Mouse (Mus musculus) forebrain, embryonic 10.5 days (tissue): Measurements from ENCODE around the gene Rbpj. TPM values are rescaled to one million over a fixed set of nuclear protein-coding genes. Genes with fewer than 3 reads are reported as not detected.

Experiments used
- DNase-seq: peaks from one replicate; pipeline ENCODE4 v3.0.0-alpha.2; 2017; ENCODE audit warnings: low spot score; ENCODE audit errors: extremely low spot score
- H3K27ac ChIP-seq: fragments of 300-500 bp; sonication (generic); 2 replicates; pipeline ENCODE4 v1.5.1; 2016; ENCODE audit warnings: mild to moderate bottlenecking
- H3K27me3 ChIP-seq: fragments of 300-500 bp; sonication (generic); 2 replicates; pipeline ENCODE4 v1.6.1; 2016; ENCODE audit warnings: mild to moderate bottlenecking; ENCODE audit not compliant: poor library complexity, severe bottlenecking
- H3K36me3 ChIP-seq: fragments of 300-500 bp; sonication (generic); replicated peaks from 2 replicates; pipeline ENCODE4 v1.6.1; 2016; ENCODE audit warnings: mild to moderate bottlenecking, moderate library complexity
- H3K4me1 ChIP-seq: fragments of 300-500 bp; sonication (generic); 2 replicates; pipeline ENCODE4 v1.6.1; 2016
- H3K4me3 ChIP-seq: fragments of 300-500 bp; sonication (generic); 2 replicates; pipeline ENCODE4 v1.5.1; 2016; ENCODE audit warnings: mild to moderate bottlenecking, moderate library complexity
- H3K9me3 ChIP-seq: fragments of 300-500 bp; sonication (generic); 2 replicates; pipeline ENCODE4 v1.6.1; 2016; ENCODE audit warnings: mild to moderate bottlenecking, moderate library complexity
- WGBS: fragments of 180-500 bp; shearing (Covaris S2); methylation state at CpG from one replicate; pipeline ENCODE4 v1.1.7; 2016; 5-methylcytosine and 5-hydroxymethylcytosine counted together
- polyA plus RNA-seq: library from polyadenylated mRNA; unstranded; fragments of >200 nt; fragmentation: Nextera tagmentation; extraction: Ambion mirVana; gene quantifications from 2 replicates; pipeline ENCODE4 v1.2.1, GENCODE M21; 2016

The Rbpj gene
- polyA plus RNA-seq, 1 experiment from 2014 or later = 44.0 TPM

GRCm38 (mm10) chr5:53452920-53453319, 13.0 kb upstream of the Rbpj start:
- Histone ChIP-seq H3K36me3 (no peaks in the 10 kb centered on the region), H3K27ac (no peak overlapping the region), H3K9me3 (no peaks in the 10 kb centered on the region), H3K27me3 (no peaks in the 10 kb centered on the region), H3K4me3 (no peak overlapping the region), H3K4me1 (no peaks in the 10 kb centered on the region)
- no peak for DNase-seq
- WGBS = 78% methylated on average over 3 of the region's 3 CpGs

- no peak for DNase-seq
- Histone ChIP-seq H3K27me3 (no peaks in the 10 kb centered on the region), H3K36me3 (no peaks in the 10 kb centered on the region), H3K9me3 (no peaks in the 10 kb centered on the region), H3K4me3 (no peak overlapping the region), H3K4me1 (no peaks in the 10 kb centered on the region), H3K27ac (no peak overlapping the region)
- WGBS = 92% methylated on average over 9 of the region's 9 CpGs
Observed at GRCm38 (mm10) chr5:53454706-53455105, 11.2 kb upstream of the Rbpj start.

- Histone ChIP-seq H3K27me3 (no peaks in the 10 kb centered on the region), H3K4me3 (no peak overlapping the region), H3K9me3 (no peaks in the 10 kb centered on the region), H3K27ac (no peak overlapping the region), H3K36me3 (no peaks in the 10 kb centered on the region), H3K4me1 (no peaks in the 10 kb centered on the region)
- no peak for DNase-seq
- 92% methylated on average over 5 of the region's 5 CpGs for WGBS
Observed at GRCm38 (mm10) chr5:53455459-53455858, 10.5 kb upstream of the Rbpj start.

GRCm38 (mm10) chr5:53460196-53460595, 5.8 kb upstream of the Rbpj start:
- no peak for DNase-seq
- Histone ChIP-seq H3K9me3 (no peaks in the 10 kb centered on the region), H3K4me3 (no peak overlapping the region), H3K4me1 (no peaks in the 10 kb centered on the region), H3K27me3 (no peaks in the 10 kb centered on the region), H3K36me3 (no peaks in the 10 kb centered on the region), H3K27ac (no peak overlapping the region)
- 78% methylated on average over 5 of the region's 5 CpGs for WGBS

DNA sequence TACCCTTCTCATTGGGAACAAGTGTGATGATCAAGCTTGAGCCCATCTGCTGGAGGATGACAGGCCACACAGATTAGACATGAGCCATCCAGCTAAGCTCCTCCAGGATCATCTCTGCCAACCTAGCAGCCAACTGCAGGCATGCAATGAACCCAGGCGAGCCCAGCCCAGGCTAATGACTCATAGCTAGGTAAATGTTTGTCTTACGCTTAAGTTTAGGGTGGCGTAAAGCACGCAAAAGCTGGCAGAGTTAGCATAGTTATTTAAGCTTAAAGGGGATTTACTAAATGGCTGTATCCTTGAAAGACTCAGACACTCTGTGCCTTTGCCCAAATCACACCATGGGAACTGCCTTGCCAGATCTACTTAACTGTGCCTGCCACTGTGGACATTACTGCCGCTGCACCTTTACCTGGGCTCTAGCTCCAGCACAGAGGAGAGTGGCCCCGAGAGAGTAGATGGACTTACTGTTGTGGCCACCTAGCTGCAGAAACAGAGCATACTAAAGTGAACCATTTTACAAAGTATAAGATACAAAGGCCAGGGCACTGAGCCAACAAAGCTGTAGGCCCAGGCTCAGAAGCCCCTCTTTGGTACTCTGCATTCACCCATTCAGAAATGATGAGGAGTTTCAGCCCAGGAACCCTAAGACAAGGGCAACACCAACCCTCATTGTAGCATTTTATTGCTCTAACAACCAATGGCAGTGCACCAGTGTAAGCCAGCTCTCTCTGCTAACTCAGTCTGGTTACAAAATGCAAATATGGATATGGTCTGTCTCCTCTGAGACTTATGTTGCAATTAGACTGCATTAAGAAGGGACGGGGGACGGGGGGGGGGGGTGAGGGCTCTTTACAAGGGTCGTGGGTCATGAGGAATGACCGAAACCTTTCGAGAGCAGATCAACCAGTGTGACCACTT, 2.6 kb upstream of the Rbpj start:
- Histone ChIP-seq H3K36me3 (no peaks in the 10 kb centered on the region), H3K4me3 (no peak overlapping the region), H3K27ac (no peak overlapping the region), H3K27me3 (peaks cover 15% of the 10 kb centered on the region), H3K4me1 (no peaks in the 10 kb centered on the region), H3K9me3 (no peaks in the 10 kb centered on the region)
- 90% methylated on average over 11 of the region's 11 CpGs for WGBS
- no peak for DNase-seq

DNA sequence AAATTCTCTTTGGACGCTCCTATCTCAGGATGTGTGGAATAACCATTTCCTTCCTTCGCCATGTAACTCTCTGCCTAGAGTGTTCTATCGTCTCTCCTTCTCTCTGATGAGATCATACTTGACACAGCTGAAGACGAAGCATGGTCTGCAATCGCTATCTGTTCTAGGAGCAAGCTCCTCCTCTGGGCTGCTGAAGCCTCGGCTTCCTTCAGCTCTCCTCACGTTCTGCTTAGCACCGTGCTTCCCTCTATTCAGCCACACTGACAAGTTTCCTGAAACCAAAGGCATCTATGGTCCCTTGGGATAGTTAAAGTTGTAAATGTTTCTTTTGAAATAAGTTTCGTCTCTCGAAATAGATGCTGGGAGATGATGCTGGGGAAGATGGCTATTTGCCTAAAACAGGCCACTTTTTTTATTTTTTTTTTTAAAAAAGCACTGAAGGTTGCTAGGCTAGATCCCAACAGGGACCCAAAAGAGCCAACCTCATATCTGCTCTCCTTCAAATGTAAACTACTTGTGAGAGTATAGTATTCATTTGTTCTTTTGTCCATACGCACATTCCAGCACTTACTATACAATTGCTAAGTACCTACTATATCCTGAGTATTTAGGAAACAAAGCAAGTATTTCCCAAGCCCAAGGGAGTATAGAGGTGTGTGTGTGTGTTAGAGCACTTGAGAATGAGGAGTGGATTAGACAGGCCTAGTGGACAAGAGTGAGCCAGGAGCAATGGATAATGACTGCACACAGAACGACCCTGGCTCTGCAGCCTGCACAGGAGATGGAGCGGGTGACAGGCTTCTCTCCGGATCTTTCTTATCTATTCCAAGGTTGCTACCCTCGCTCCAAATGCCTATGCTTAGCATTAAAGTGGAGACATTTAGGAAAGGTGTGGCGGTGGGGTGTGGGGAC, 726 bp downstream of the Rbpj start:
- H3K27ac ChIP-seq = no peak overlapping the region
- H3K9me3 ChIP-seq = no peaks in the 10 kb centered on the region
- no peaks in the 10 kb centered on the region for H3K36me3 ChIP-seq
- WGBS = 81% methylated on average over 16 of the region's 16 CpGs
- peaks cover 27% of the 10 kb centered on the region for H3K27me3 ChIP-seq
- peaks cover 17% of the 10 kb centered on the region for H3K4me1 ChIP-seq
- H3K4me3 ChIP-seq = no peak overlapping the region
- DNase-seq = no peak

DNA sequence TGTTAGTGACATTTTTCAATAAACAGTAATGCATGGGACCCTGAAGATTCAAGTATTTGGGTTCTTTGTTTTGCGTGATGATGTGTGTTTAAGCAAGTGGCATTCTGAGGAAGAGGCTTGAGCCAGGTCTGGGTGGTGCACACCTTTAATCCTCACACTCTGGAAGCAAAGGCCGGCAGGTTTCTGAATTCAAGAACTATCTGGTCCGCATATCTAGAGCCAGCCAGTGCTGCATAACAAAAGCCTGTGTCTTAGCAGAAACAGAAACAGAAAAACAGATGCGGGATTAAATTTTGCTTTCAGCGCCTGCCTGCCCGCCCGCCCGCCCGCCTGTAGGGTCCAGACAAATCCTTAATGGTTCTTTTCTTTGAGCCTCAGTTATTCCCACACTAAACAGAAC, 1.6 kb downstream of the Rbpj start:
- Histone ChIP-seq H3K36me3 (no peaks in the 10 kb centered on the region), H3K4me3 (no peak overlapping the region), H3K9me3 (no peaks in the 10 kb centered on the region), H3K27me3 (peaks cover 27% of the 10 kb centered on the region), H3K4me1 (peaks cover 17% of the 10 kb centered on the region), H3K27ac (no peak overlapping the region)
- DNase-seq = no peak
- WGBS = 61% methylated on average over 9 of the region's 9 CpGs

GRCm38 (mm10) chr5:53468366-53468765, 2.4 kb downstream of the Rbpj start:
- Histone ChIP-seq H3K9me3 (no peaks in the 10 kb centered on the region), H3K27ac (no peak overlapping the region), H3K4me1 (peaks cover 17% of the 10 kb centered on the region), H3K27me3 (peaks cover 27% of the 10 kb centered on the region), H3K4me3 (no peak overlapping the region), H3K36me3 (no peaks in the 10 kb centered on the region)
- DNase-seq = no peak
- WGBS = 60% methylated on average over 8 of the region's 8 CpGs

- H3K27me3 ChIP-seq = peaks cover 27% of the 10 kb centered on the region
- peaks cover 21% of the 10 kb centered on the region for H3K4me1 ChIP-seq
- DNase-seq = no peak
- H3K9me3 ChIP-seq = no peaks in the 10 kb centered on the region
- H3K27ac ChIP-seq = no peak overlapping the region
- no peak overlapping the region for H3K4me3 ChIP-seq
- H3K36me3 ChIP-seq = no peaks in the 10 kb centered on the region
- 79% methylated on average over 6 of the region's 6 CpGs for WGBS
Observed at GRCm38 (mm10) chr5:53469098-53469776, 3.3 kb downstream of the Rbpj start.

GRCm38 (mm10) chr5:53469777-53470131, 3.8 kb downstream of the Rbpj start:
- Histone ChIP-seq H3K36me3 (no peaks in the 10 kb centered on the region), H3K27ac (no peak overlapping the region), H3K4me1 (peaks cover 25% of the 10 kb centered on the region), H3K9me3 (no peaks in the 10 kb centered on the region), H3K4me3 (no peak overlapping the region), H3K27me3 (peaks cover 27% of the 10 kb centered on the region)
- DNase-seq = no peak
- 59% methylated on average over 9 of the region's 9 CpGs for WGBS

DNA sequence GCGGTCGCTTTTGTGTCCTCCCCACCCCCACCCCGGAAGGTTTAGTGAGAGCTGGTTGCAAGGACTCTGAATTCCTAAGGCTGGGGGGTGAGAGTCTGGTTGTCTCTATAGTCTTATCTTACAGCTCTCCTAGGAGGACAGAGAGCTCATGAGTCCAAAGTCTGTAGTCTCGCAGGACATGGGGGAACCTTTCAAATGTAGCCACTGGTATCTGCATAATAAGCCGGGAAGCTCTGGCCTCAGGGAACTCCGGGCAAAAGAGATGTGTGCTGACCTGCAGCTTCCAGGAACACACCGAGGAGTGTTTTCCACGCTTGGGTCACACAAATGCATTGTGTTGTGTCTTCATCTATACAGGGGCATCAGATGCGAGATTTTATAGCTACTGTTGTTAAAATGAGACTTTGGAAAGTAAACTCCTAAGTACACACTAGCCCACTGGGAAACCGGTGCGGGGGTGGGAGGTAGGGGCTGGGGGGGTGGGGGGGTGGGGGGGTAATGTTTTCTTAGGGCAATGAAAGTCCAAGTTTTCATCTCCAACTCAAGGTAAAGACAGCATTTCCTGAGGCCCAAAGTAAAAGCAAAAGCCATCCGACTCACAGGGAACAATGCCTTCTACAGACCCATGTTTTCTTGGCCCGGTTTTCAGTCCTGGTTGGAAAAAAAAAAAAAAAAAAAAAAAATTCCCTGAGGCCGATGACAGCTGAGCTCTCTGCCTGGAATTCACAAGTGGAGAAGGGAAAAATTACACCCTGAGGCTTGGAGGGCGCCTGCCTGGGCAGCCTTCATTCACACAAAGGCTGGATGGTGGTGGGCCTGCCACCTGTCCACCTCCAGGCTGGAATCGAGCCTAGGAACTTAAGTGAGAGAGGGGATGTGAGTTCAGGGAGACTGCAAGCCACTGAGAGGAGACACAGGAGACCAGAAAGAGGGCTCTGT, 4.5 kb downstream of the Rbpj start:
- WGBS = 43% methylated on average over 16 of the region's 16 CpGs
- peaks cover 25% of the 10 kb centered on the region for H3K4me1 ChIP-seq
- no peak for DNase-seq
- H3K36me3 ChIP-seq = no peaks in the 10 kb centered on the region
- 0 out of 2 replicates have a peak overlapping the region, but pooled peaks have one; percentile 31 for H3K27ac ChIP-seq
- no peak overlapping the region for H3K4me3 ChIP-seq
- H3K9me3 ChIP-seq = no peaks in the 10 kb centered on the region
- H3K27me3 ChIP-seq = peaks cover 27% of the 10 kb centered on the region

DNA sequence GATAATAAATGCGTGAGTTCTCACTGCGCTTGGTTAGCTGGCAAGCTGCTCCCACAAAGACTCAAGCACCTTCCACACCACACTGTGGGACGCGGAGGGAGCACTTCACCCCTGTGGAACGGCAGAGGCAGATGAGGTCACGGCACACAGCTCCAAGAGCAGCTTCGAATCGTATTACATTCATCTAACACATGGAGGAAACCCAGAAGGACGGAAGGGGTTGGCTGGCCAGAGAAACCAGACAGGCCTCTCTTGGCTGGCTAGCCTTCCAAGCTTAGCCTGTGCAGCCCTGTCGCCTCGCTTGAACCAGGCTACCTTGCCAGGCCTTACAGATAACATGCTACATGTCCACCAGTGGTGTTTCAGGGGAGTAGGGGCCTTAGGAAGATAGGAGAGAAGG, 6.5 kb downstream of the Rbpj start:
- Histone ChIP-seq H3K9me3 (no peaks in the 10 kb centered on the region), H3K27ac (no peak overlapping the region), H3K36me3 (no peaks in the 10 kb centered on the region), H3K4me3 (no peak overlapping the region), H3K27me3 (peaks cover 21% of the 10 kb centered on the region), H3K4me1 (peaks cover 25% of the 10 kb centered on the region)
- DNase-seq = no peak
- WGBS = 85% methylated on average over 11 of the region's 11 CpGs
